Mouse (Mus musculus) liver, embryonic 14.5 days (tissue): ENCODE measurements around the gene Gkap1. TPM values are rescaled to one million over a fixed set of nuclear protein-coding genes. Genes with fewer than 3 reads are reported as not detected.

ENCODE experiments used
- ATAC-seq: fragments of 200-750 bp; cut with Nextera tagmentation; 2 replicates; pipeline ENCODE4 v1.8.0; 2017; ENCODE audit warnings: moderate number of reproducible peaks, mild to moderate bottlenecking, moderate library complexity; ENCODE audit not compliant: insufficient read depth
- DNase-seq, 3 experiments: peaks; one replicate each; pipeline ENCODE4 v3.0.0-alpha.2; 2012 to 2013; ENCODE audit warnings: low read depth in 3 of 3, low spot score in 3 of 3
- H3K27ac ChIP-seq: fragments of 300-500 bp; sonication (generic); 2 replicates; pipeline ENCODE4 v1.5.1; 2014; ENCODE audit warnings: moderate library complexity, mild to moderate bottlenecking, control low read depth, inconsistent platforms
- H3K27me3 ChIP-seq: fragments of 300-500 bp; sonication (generic); 2 replicates; pipeline ENCODE4 v1.6.1; 2014; ENCODE audit warnings: mild to moderate bottlenecking, low read length, moderate library complexity; ENCODE audit not compliant: control insufficient read depth, insufficient read depth
- H3K36me3 ChIP-seq: fragments of 300-500 bp; sonication (generic); replicated peaks from 2 replicates; pipeline ENCODE4 v1.6.1; 2014; ENCODE audit warnings: low read depth; ENCODE audit not compliant: control insufficient read depth, insufficient read depth
- H3K4me1 ChIP-seq, 2 experiments: fragments of 200-500 bp in 1 of 2; fragments of 300-500 bp in 1 of 2; sonication (generic) in 1 of 2; replicated peaks; 2 replicates each; pipeline ENCODE4 v1.6.1; 2012 to 2014; ENCODE audit warnings: antibody characterized with exemption in 1 of 2, inconsistent platforms in 1 of 2, low read length in 1 of 2; ENCODE audit not compliant: control insufficient read depth in 2 of 2, insufficient read depth in 2 of 2
- H3K4me2 ChIP-seq: fragments of 300-500 bp; sonication (generic); 2 replicates; pipeline ENCODE4 v1.6.1; 2014; ENCODE audit warnings: low read depth, mild to moderate bottlenecking, control low read depth, moderate library complexity
- H3K4me3 ChIP-seq, 2 experiments: fragments of 200-500 bp in 1 of 2; fragments of 300-500 bp in 1 of 2; sonication (generic) in 1 of 2; 2 replicates each; pipeline ENCODE4 v1.5.1; 2012 to 2014; ENCODE audit warnings: low read depth in 2 of 2, low read length in 2 of 2, mild to moderate bottlenecking in 2 of 2, control low read depth in 1 of 2, inconsistent platforms in 1 of 2, moderate library complexity in 1 of 2; ENCODE audit not compliant: insufficient read depth in 1 of 2
- H3K9ac ChIP-seq: fragments of 300-500 bp; sonication (generic); replicated peaks from 2 replicates; pipeline ENCODE4 v1.6.1; 2014; ENCODE audit warnings: mild to moderate bottlenecking, control low read depth, moderate library complexity
- H3K9me3 ChIP-seq: fragments of 300-500 bp; sonication (generic); 2 replicates; pipeline ENCODE4 v1.6.1; 2016; ENCODE audit warnings: low read length, mixed read lengths; ENCODE audit not compliant: control insufficient read depth
- CTCF ChIP-seq: IDR thresholded peaks from 2 replicates; pipeline ENCODE4 v1.5.1; 2016; ENCODE audit warnings: antibody characterized with exemption, low read depth, control low read depth
- EP300 ChIP-seq: IDR thresholded peaks from 2 replicates; pipeline ENCODE4 v1.6.1; 2016; ENCODE audit warnings: antibody characterized with exemption, low read depth
- WGBS: fragments of 180-500 bp; shearing (Covaris S2); extraction: QIAGEN DNeasy Blood & Tissue Kit; methylation state at CpG from one replicate; pipeline ENCODE4 v1.1.7; 2014; ENCODE audit not compliant: insufficient replicate concordance; 5-methylcytosine and 5-hydroxymethylcytosine counted together
- microRNA-seq: library from miRNA; unstranded; fragments of <30 nt; microRNA quantifications from one replicate; pipeline ENCODE4, GENCODE M21; 2016
- polyA plus RNA-seq, 2 experiments: library from polyadenylated mRNA; depleted of rRNA in 1 of 2; stranded (reverse) in 1 of 2; unstranded in 1 of 2; fragments of >200 nt; fragmentation: Nextera tagmentation in 1 of 2; extraction: Ambion mirVana in 1 of 2; gene quantifications; 2 replicates each; pipeline versions ENCODE4 v1.2.1 to v1.2.3; 2012 to 2014

Gkap1 gene
- polyA plus RNA-seq, 2 experiments, result 2.9 to 4.8 TPM

- no peak for ATAC-seq
- WGBS, result 86% methylated on average over 8 of the region's 8 CpGs
- peaks cover 22% of the 10 kb centered on the region for H3K36me3 ChIP-seq
- TF ChIP-seq EP300 (no peak), CTCF (no peak)
- no peak overlapping the region for H3K9ac ChIP-seq
- H3K4me3 ChIP-seq, result no peak overlapping the region
- H3K9me3 ChIP-seq, result no peaks in the 10 kb centered on the region
- DNase-seq, result no peak
- no peaks in the 10 kb centered on the region for H3K27me3 ChIP-seq
- no peak overlapping the region for H3K4me2 ChIP-seq
- no peaks in the 10 kb centered on the region; a peak in 1 of 4 replicates for H3K4me1 ChIP-seq
- no peak overlapping the region for H3K27ac ChIP-seq
These were observed 89.2 kb downstream of the Gkap1 start for GRCm38 (mm10) chr13:58186281-58186680.

DNA sequence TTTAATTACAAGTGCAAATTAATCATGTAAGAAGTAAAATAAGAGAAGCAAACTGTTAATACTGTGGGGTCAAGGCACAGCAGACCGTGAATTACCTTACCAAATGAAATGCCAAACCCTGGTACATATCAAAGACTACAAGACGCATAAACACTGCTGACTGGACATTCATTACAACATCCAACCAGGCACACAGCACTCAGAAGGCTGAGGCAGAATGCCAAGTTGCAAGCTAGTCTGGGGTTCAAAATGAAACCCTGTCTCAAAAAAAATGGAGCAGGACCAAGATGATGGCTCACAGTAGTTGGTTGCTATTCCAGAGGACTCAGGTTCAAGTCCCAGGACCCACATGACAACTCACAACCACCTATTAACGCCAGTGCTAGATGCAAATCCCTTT is 91.4 kb downstream of the Gkap1 start:
- H3K36me3 ChIP-seq, result peaks cover 23% of the 10 kb centered on the region
- no peak for TF ChIP-seq CTCF
- TF ChIP-seq EP300, result no peak
- DNase-seq, result no peak

More for the DNA sequence above, 91.4 kb downstream of the Gkap1 start:
- no peak for ATAC-seq
- Histone ChIP-seq H3K9me3 (no peaks in the 10 kb centered on the region), H3K4me2 (no peak overlapping the region), H3K4me3 (no peak overlapping the region), H3K27me3 (no peaks in the 10 kb centered on the region), H3K4me1 (no peaks in the 10 kb centered on the region; a peak in 1 of 4 replicates), H3K9ac (no peak overlapping the region), H3K27ac (no peak overlapping the region)
- 92% methylated on average over 3 of the region's 3 CpGs for WGBS

Small RNA genes within 50 kb of the gene (microRNA-seq; reads per million reads assigned to microRNA genes)
- gene Mir6369, result not detected

Other genes with a start within 250 kb of the Gkap1 start
- 0.42 and 0.44 TPM in 2 replicates for gene Klhl3, start 162.1 kb downstream of the Gkap1 start, polyA plus RNA-seq (2012; rRNA removed)
- gene Klhl3, start 162.1 kb downstream of the Gkap1 start, polyA plus RNA-seq (2014; fragmentation: Nextera tagmentation; extraction: Ambion mirVana), result 0.51 and 0.63 TPM in 2 replicates
- 44.1 and 62.9 TPM in 2 replicates for gene Hnrnpa0, start 147.1 kb downstream of the Gkap1 start, polyA plus RNA-seq (2012; rRNA removed)
- 9.7 and 10.5 TPM in 2 replicates for gene Hnrnpa0, start 147.1 kb downstream of the Gkap1 start, polyA plus RNA-seq (2014; fragmentation: Nextera tagmentation; extraction: Ambion mirVana)
- gene Idnk, start 118.0 kb downstream of the Gkap1 start, polyA plus RNA-seq (2012; rRNA removed), result 5.8 and 6.9 TPM in 2 replicates
- 17.7 and 18.3 TPM in 2 replicates for gene Idnk, start 118.0 kb downstream of the Gkap1 start, polyA plus RNA-seq (2014; fragmentation: Nextera tagmentation; extraction: Ambion mirVana)
- 28.8 and 32.6 TPM in 2 replicates for gene Ubqln1, start 60.0 kb downstream of the Gkap1 start, polyA plus RNA-seq (2012; rRNA removed)
- gene Ubqln1, start 60.0 kb downstream of the Gkap1 start, polyA plus RNA-seq (2014; fragmentation: Nextera tagmentation; extraction: Ambion mirVana), result 28.6 and 33.7 TPM in 2 replicates
- gene Kif27, start 83.4 kb upstream of the Gkap1 start, polyA plus RNA-seq (2012; rRNA removed), result 0.06 and 0.07 TPM in 2 replicates
- gene Kif27, start 83.4 kb upstream of the Gkap1 start, polyA plus RNA-seq (2014; fragmentation: Nextera tagmentation; extraction: Ambion mirVana), result 0.04 and 0.05 TPM in 2 replicates
- 8.5 and 9.3 TPM in 2 replicates for gene 2210016F16Rik, start 109.5 kb upstream of the Gkap1 start, polyA plus RNA-seq (2012; rRNA removed)
- gene 2210016F16Rik, start 109.5 kb upstream of the Gkap1 start, polyA plus RNA-seq (2014; fragmentation: Nextera tagmentation; extraction: Ambion mirVana), result 20.2 and 21.9 TPM in 2 replicates
- 5.0 and 8.0 TPM in 2 replicates for gene Rmi1, start 126.5 kb upstream of the Gkap1 start, polyA plus RNA-seq (2012; rRNA removed)
- gene Rmi1, start 126.5 kb upstream of the Gkap1 start, polyA plus RNA-seq (2014; fragmentation: Nextera tagmentation; extraction: Ambion mirVana), result 11.0 and 12.0 TPM in 2 replicates
- 192 and 260 TPM in 2 replicates for gene Hnrnpk, start 127.6 kb upstream of the Gkap1 start, polyA plus RNA-seq (2012; rRNA removed)
- gene Hnrnpk, start 127.6 kb upstream of the Gkap1 start, polyA plus RNA-seq (2014; fragmentation: Nextera tagmentation; extraction: Ambion mirVana), result 584 and 624 TPM in 2 replicates